Mouse (Mus musculus): ENCODE measurements at regions not wholly inside any gene's neighbourhood (a gene's known extent, or its start where the extent isn't known, plus 50 kb on each side); places are given as distances from the start of the nearest gene placed in this dataset.

DNA sequence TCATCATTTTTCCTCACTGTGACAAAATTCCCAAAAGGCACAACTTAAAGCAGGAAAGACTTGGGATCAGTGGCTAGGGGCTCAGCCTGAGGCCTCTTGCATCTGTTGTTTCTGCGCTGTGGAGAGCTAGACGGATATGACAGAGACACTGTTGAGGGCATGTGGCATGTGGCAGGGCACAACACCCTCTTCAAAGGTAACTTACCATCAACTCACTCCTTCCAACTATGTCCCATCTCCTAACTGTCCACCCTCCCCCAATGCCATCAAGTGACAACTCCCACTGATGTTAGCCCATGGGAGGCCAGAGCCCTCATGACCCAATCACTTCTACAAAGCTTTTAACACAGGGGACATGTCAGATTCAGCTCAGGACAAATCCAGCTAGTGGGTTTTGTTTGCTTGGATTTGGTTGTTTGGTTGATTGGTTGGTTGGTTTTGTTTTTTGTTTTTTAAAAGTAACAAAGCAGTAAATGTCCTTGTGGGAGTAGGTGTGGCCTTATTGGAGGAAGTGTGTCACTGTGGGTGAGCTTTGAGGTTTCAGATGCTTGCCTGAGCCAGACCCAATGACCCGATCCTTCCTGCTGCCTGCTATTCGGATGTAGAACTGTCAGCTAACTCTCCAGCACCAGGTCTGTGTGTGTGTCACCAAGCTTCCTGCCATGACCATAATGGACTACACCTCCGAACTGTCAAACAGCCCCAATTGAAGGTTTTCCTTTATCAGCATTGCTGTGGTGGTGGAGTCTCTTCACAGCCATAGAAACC, 53.2 kb upstream of the Lef1 start:
- DNase-seq (ENCODE audit: low spot score), result no peak

DNA sequence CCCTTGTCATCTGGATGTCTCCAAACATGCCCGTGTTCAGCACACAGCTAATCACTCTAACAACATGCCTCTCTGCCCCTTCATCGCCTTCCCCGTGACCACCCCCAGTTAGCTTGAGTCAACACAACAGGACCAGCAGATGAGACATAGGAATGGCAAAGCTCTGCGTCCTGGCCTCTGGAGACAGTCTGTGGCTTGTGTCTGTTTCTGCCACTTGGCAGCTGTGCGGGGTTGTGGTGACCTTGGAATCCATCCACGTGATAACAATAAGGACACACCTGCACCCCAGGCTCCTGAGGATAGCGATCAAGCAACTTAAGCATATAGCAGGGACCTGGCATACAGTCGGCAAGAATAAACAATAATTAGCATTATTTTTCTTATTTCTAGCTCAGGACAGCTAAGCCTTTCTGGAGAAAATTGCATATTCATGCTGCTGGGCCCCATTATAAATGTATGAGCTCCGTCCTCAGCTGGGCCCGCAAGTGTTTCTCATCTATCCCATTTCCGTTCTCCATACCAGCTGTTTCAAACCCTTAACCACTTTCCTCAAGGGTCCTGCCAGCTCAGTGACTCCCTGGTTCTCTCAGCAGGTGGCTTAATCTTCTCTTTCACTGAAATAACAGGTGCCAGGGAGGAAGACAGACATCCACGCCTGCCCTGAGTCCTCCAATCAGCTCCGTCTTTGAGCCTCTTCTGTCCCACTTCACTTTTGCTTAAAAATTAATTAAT, 55.9 kb upstream of the Lef1 start:
- DNase-seq (ENCODE audit: low spot score), result no peak

DNA sequence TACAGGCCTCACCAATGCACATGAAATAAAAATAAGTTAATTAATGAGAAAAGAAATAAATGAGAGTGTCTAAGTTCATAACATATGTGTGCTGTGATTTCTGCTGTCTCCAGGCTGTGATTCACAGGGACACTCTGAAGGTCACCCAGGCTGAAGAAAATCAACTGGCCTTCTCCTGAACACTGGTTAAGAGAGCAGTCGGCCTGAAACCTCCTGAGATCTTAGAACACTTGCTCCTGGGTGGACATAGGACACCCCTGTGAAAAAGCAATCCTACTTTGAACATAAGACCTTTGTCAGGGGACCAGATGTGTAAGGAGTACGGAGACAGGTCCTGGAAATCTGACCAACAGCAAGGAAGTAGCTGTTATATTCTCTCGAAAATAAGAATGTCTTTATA, 62.6 kb upstream of the Lef1 start:
- no peak for DNase-seq (ENCODE audit: low spot score)

- peak; percentile 51 for DNase-seq (ENCODE audit: low spot score)
These were observed 63.9 kb upstream of the Lef1 start for GRCm38 (mm10) chr3:131046412-131046811.

GRCm38 (mm10) chr3:131040214-131040825, 70.0 kb upstream of the Lef1 start:
- DNase-seq (ENCODE audit: low spot score), result no peak

- no peak for DNase-seq (ENCODE audit: low spot score)
These were observed 73.2 kb upstream of the Lef1 start for GRCm38 (mm10) chr3:131037095-131037494.

- no peak for DNase-seq (ENCODE audit: low spot score)
These were observed 75.5 kb upstream of the Lef1 start for GRCm38 (mm10) chr3:131034774-131035173.

- DNase-seq (ENCODE audit: low spot score), result no peak
These were observed 83.9 kb upstream of the Lef1 start for GRCm38 (mm10) chr3:131026336-131026735.

GRCm38 (mm10) chr3:131019163-131019956, 90.9 kb upstream of the Lef1 start:
- no peak for DNase-seq (ENCODE audit: low spot score)

DNA sequence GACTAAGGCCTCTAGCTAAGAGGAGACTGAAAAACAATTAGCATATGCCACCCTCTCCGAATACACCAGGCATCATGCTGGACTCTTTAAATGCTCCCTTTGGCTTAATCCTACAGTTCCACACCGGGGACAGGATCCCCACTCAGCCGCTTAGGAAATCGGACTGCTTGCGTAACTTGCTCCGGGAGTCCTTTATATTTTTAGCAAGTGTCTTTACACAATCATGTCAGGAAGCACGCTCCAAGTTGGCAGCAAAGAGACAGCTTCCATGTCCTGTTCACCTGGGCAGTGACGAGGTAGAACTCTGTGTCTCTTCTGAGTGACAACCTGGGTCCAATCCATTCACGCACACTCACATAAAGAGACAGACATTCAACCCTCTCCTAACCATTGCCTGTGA, 92.4 kb upstream of the Lef1 start:
- peak; percentile 12 for DNase-seq (ENCODE audit: low spot score)

GRCm38 (mm10) chr3:131016104-131016503, 94.2 kb upstream of the Lef1 start:
- DNase-seq (ENCODE audit: low spot score), result no peak

- no peak for DNase-seq (ENCODE audit: low spot score)
These were observed 96.1 kb upstream of the Lef1 start for GRCm38 (mm10) chr3:131014092-131014716.

DNA sequence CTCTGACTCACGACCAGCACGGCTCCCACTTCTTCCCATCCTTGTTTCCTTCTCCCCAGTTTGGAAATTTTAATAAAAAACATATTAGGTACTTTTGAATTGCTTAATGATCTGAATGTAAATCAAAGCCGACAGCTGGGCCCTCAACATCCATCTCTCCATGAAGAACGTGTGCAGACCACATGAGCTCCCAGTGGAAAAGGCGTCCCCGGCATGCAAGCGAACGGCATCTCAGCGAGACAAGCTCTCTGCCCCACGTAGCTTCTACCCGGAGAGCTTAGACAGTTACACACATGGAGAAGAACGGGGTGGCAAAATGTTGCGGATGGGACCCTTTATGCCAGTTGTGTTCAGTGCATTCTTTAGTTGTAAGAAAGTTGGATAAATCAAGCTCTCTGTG, 109.6 kb upstream of the Lef1 start:
- DNase-seq (ENCODE audit: low spot score), result no peak

- no peak for DNase-seq (ENCODE audit: low spot score)
These were observed 110.0 kb upstream of the Lef1 start for GRCm38 (mm10) chr3:131000252-131000651.

- no peak for DNase-seq (ENCODE audit: low spot score)
These were observed 110.5 kb upstream of the Lef1 start for GRCm38 (mm10) chr3:130999818-131000217.

DNA sequence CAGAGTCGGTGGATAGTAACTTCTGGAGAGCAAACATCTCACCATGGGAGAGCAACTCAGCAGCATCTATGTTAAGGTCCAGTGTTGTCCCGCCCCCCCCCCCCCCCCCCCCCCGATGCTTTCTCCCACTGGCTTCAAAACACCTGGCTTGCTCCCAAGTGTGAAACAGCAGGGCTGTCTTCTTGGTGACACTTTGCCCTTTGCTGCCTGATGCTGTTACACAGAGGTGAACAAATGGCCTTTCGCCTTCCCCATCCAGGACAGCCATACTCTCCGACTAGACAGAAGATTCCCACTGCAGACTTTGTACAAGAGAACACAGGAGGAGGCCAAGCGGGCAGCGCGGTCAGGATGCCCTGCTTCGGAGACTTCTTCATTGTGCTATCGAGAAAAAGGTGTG, 111.8 kb upstream of the Lef1 start:
- DNase-seq (ENCODE audit: low spot score), result no peak

DNA sequence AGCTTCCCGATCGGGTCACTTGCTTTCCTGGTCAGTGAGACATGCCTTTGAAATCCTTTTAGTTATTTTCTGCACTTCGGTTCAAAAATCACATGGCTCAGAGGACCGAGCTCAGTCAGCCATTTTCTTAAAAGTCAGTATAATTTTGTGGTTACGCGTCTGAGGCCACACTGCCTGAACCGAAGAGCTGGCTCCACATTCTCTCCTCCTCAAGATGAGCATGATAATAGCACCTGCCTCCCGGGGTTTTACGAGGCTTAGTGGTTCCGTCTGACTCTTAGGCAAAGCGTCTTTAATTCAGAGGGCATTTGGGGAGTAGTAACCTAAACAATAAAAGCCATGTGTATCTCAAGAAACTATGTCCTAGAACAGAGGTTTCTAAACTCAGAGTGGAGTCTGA, 113.5 kb upstream of the Lef1 start:
- no peak for DNase-seq (ENCODE audit: low spot score)

DNA sequence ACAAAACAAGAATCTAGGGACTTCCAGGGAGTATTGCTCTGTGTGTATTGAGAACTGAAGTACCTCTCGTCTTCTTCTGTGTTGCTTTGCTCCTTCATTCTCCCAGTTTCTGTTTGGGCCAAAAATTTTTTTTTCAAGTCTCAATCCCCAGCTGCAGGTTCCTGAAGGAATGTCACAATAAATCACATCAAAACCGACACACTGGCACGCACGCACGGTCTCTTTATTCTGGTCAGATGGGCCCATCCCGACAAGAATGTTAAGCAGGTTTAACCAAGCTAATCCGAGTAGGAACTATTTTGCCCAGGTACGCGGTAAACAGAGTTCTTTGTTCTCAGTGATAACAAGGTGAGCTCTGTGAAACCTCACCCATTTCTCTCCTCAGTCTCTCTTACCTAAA, 118.3 kb upstream of the Lef1 start:
- no peak for DNase-seq (ENCODE audit: low spot score)

- no peak for DNase-seq (ENCODE audit: low spot score)
These were observed 123.6 kb upstream of the Lef1 start for GRCm38 (mm10) chr3:130986708-130987107.

DNA sequence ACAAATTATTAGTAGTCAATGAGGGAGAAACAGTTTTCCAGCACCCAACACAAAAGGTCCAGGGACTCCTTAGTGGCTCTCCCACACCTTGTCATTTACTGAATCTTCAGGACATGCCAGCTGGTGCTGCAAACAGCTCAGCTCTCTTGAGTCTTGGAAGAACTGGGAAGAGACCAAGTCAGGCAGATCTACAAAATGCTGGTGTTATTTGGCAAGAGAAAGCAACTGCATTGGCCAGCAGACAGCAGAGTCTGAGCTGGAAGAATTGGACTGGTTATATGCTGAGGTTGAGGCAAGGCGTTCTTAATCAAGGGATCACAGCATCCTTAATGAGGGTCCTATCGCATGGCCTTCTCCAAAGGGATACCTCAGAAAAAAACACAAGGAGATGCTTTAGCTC, 124.2 kb upstream of the Lef1 start:
- DNase-seq (ENCODE audit: low spot score), result no peak

- DNase-seq (ENCODE audit: low spot score), result no peak
These were observed 128.7 kb upstream of the Lef1 start for GRCm38 (mm10) chr3:130981566-130981965.

Data from ovary, postnatal 36 days (tissue).